Mouse (Mus musculus): ENCODE data around the gene Mlf2. TPM values are rescaled to one million over a fixed set of nuclear protein-coding genes. Genes with fewer than 3 reads are reported as not detected.

Gene Mlf2
- polyA plus RNA-seq, 1 experiment from 2014 or later: 299 TPM

DNA sequence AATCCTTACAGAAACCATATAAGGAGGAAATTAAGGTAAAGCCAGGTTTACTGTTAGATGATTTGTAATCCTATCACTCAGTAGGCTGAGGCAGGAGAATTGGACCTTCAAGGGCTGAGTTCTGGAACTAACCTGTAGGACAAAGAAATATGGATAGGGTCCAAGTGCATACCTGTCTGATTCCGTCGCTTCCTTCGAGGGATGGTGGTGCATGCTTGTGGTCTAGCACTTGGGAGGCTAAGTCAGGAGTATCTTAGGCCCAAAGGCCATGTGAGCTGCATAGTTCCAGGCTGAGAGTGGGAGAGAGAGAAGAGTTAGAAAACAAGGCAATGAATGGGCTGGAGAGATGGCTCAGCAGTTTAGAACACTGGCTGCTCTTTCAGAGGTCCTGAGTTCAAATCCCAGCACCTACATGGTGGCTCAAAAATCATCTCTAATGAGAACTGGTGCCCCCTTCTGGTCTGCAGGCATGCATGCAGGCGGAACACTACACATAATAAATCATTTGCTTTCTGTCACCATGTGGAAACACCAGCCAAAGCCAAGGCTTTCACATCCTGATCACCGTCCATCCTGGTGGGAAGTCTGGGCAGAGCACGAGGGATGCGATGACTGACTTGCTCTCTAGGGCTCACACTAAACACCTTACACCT, 35.4 kb downstream of the Mlf2 start:
- Histone ChIP-seq H3K27ac (ENCODE audit: low read length) (no peak overlapping the region), H3K4me1 (ENCODE audit: control insufficient read depth, insufficient read depth, low read length) (peaks cover 16% of the 10 kb centered on the region), H3K4me3 (ENCODE audit: low read length) (peak overlapping the region; percentile 81; the same call in 1 of the 2 replicates), H3K9me3 (ENCODE audit: control insufficient read depth, low read length) (no peaks in the 10 kb centered on the region), H3K9ac (ENCODE audit: low read depth, low read length) (no peak overlapping the region), H3K27me3 (replicated peaks; ENCODE audit: control insufficient read depth, insufficient read depth, low read length) (no peaks in the 10 kb centered on the region), H3K36me3 (ENCODE audit: control insufficient read depth, insufficient read depth, low read length) (peaks cover 12% of the 10 kb centered on the region), H3K4me2 (ENCODE audit: low read depth, low read length) (peak overlapping the region; percentile 98)
- ATAC-seq: no peak
- WGBS: 94% methylated on average over 7 of the region's 7 CpGs

DNA sequence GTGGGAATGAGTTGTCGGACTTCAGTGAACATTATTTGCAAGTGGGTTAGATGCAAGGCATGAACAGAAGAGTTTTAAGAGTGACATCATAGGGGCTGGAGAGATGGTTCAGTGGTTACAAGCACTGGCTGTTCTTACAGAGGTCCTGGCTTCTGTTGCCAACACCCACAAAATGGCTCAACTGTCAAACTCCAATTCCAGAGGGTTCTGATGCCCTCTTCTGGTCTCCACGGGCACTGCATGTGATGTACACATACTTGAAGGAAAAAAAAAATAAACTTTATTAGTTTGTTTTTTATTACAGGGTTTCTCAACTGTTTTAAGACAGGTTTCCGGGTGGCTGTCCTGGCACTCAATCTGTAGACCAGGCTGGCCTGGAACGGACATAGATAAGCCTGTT, 36.6 kb downstream of the Mlf2 start:
- no peak for ATAC-seq
- 0 out of 2 replicates have a peak, but pooled peaks cover 6% of the 10 kb centered on the region for H3K36me3 ChIP-seq (ENCODE audit: control insufficient read depth, insufficient read depth, low read length)

More for the DNA sequence above, 36.6 kb downstream of the Mlf2 start:
- no peak overlapping the region for H3K4me3 ChIP-seq (ENCODE audit: low read length)
- no peak overlapping the region for H3K27ac ChIP-seq (ENCODE audit: low read length)
- no peaks in the 10 kb centered on the region for H3K27me3 ChIP-seq (replicated peaks; ENCODE audit: control insufficient read depth, insufficient read depth, low read length)
- no peaks in the 10 kb centered on the region for H3K9me3 ChIP-seq (ENCODE audit: control insufficient read depth, low read length)
- H3K9ac ChIP-seq (ENCODE audit: low read depth, low read length): no peak overlapping the region
- H3K4me2 ChIP-seq (ENCODE audit: low read depth, low read length): no peak overlapping the region
- WGBS: 72% methylated on average over 4 of the region's 4 CpGs
- H3K4me1 ChIP-seq (ENCODE audit: control insufficient read depth, insufficient read depth, low read length): peaks cover 16% of the 10 kb centered on the region

Other genes with a start within 250 kb of the Mlf2 start
- gene Emg1, start 219.2 kb upstream of the Mlf2 start, polyA plus RNA-seq (2015; fragmentation: Nextera tagmentation; extraction: Ambion mirVana): 202 and 222 TPM in 2 replicates
- 471 and 489 TPM in 2 replicates for gene Phb2, start 219.1 kb upstream of the Mlf2 start, polyA plus RNA-seq (2015; fragmentation: Nextera tagmentation; extraction: Ambion mirVana)
- 20.4 and 22.5 TPM in 2 replicates for gene Ptpn6, start 192.7 kb upstream of the Mlf2 start, polyA plus RNA-seq (2015; fragmentation: Nextera tagmentation; extraction: Ambion mirVana)
- 309 and 334 TPM in 2 replicates for gene Grcc10, start 190.0 kb upstream of the Mlf2 start, polyA plus RNA-seq (2015; fragmentation: Nextera tagmentation; extraction: Ambion mirVana)
- not detected in 2 replicates for gene Gm45234, start 175.4 kb upstream of the Mlf2 start, polyA plus RNA-seq (2015; fragmentation: Nextera tagmentation; extraction: Ambion mirVana)
- gene Atn1, start 174.9 kb upstream of the Mlf2 start, polyA plus RNA-seq (2015; fragmentation: Nextera tagmentation; extraction: Ambion mirVana): 8.3 and 8.8 TPM in 2 replicates
- gene Eno2, start 161.7 kb upstream of the Mlf2 start, polyA plus RNA-seq (2015; fragmentation: Nextera tagmentation; extraction: Ambion mirVana): 7.1 and 7.9 TPM in 2 replicates
- gene Lrrc23, start 151.7 kb upstream of the Mlf2 start, polyA plus RNA-seq (2015; fragmentation: Nextera tagmentation; extraction: Ambion mirVana): 0.18 and 0.26 TPM in 2 replicates
- 25.7 and 31.7 TPM in 2 replicates for gene Spsb2, start 122.7 kb upstream of the Mlf2 start, polyA plus RNA-seq (2015; fragmentation: Nextera tagmentation; extraction: Ambion mirVana)
- gene Tpi1, start 117.1 kb upstream of the Mlf2 start, polyA plus RNA-seq (2015; fragmentation: Nextera tagmentation; extraction: Ambion mirVana): 1,250 and 1,271 TPM in 2 replicates
- 106 and 117 TPM in 2 replicates for gene Usp5, start 101.9 kb upstream of the Mlf2 start, polyA plus RNA-seq (2015; fragmentation: Nextera tagmentation; extraction: Ambion mirVana)
- gene Cdca3, start 101.8 kb upstream of the Mlf2 start, polyA plus RNA-seq (2015; fragmentation: Nextera tagmentation; extraction: Ambion mirVana): 153 and 183 TPM in 2 replicates
- 0.70 and 1.7 TPM in 2 replicates for gene Gnb3, start 91.1 kb upstream of the Mlf2 start, polyA plus RNA-seq (2015; fragmentation: Nextera tagmentation; extraction: Ambion mirVana)
- 5.6 and 7.2 TPM in 2 replicates for gene P3h3, start 73.6 kb upstream of the Mlf2 start, polyA plus RNA-seq (2015; fragmentation: Nextera tagmentation; extraction: Ambion mirVana)
- gene Gpr162, start 67.4 kb upstream of the Mlf2 start, polyA plus RNA-seq (2015; fragmentation: Nextera tagmentation; extraction: Ambion mirVana): 0.75 and 0.77 TPM in 2 replicates
- gene Cd4, start 43.2 kb upstream of the Mlf2 start, polyA plus RNA-seq (2015; fragmentation: Nextera tagmentation; extraction: Ambion mirVana): 0.44 and 0.70 TPM in 2 replicates
- gene Lag3, start 19.7 kb upstream of the Mlf2 start, polyA plus RNA-seq (2015; fragmentation: Nextera tagmentation; extraction: Ambion mirVana): 1.9 TPM in 2 replicates
- gene Ptms, start 11.3 kb upstream of the Mlf2 start, polyA plus RNA-seq (2015; fragmentation: Nextera tagmentation; extraction: Ambion mirVana): 87.8 and 173 TPM in 2 replicates
- gene Cops7a, start 34.2 kb downstream of the Mlf2 start, polyA plus RNA-seq (2015; fragmentation: Nextera tagmentation; extraction: Ambion mirVana): 170 and 176 TPM in 2 replicates
- 1.9 and 2.0 TPM in 2 replicates for gene Pianp, start 65.3 kb downstream of the Mlf2 start, polyA plus RNA-seq (2015; fragmentation: Nextera tagmentation; extraction: Ambion mirVana)
- 8.9 and 10.3 TPM in 2 replicates for gene Zfp384, start 77.8 kb downstream of the Mlf2 start, polyA plus RNA-seq (2015; fragmentation: Nextera tagmentation; extraction: Ambion mirVana)
- gene Ing4, start 108.4 kb downstream of the Mlf2 start, polyA plus RNA-seq (2015; fragmentation: Nextera tagmentation; extraction: Ambion mirVana): 96.0 and 105 TPM in 2 replicates
- gene Acrbp, start 118.3 kb downstream of the Mlf2 start, polyA plus RNA-seq (2015; fragmentation: Nextera tagmentation; extraction: Ambion mirVana): 9.8 and 10.6 TPM in 2 replicates
- 9.4 and 9.7 TPM in 2 replicates for gene Lpar5, start 136.5 kb downstream of the Mlf2 start, polyA plus RNA-seq (2015; fragmentation: Nextera tagmentation; extraction: Ambion mirVana)
- 41.3 and 44.8 TPM in 2 replicates for gene Chd4, start 164.6 kb downstream of the Mlf2 start, polyA plus RNA-seq (2015; fragmentation: Nextera tagmentation; extraction: Ambion mirVana)
- 59.5 and 66.8 TPM in 2 replicates for gene Nop2, start 200.5 kb downstream of the Mlf2 start, polyA plus RNA-seq (2015; fragmentation: Nextera tagmentation; extraction: Ambion mirVana)
- gene Iffo1, start 213.9 kb downstream of the Mlf2 start, polyA plus RNA-seq (2015; fragmentation: Nextera tagmentation; extraction: Ambion mirVana): 4.5 and 5.3 TPM in 2 replicates
- 2,256 and 2,328 TPM in 2 replicates for gene Gapdh, start 235.1 kb downstream of the Mlf2 start, polyA plus RNA-seq (2015; fragmentation: Nextera tagmentation; extraction: Ambion mirVana)

Data from intestine, embryonic 16.5 days (tissue).